Mouse (Mus musculus): ENCODE measurements at regions not wholly inside any gene's neighbourhood (a gene's known extent, or its start where the extent isn't known, plus 50 kb on each side); places are given as distances from the start of the nearest gene placed in this dataset.

- TF ChIP-seq CTCF (IDR thresholded peaks at IDR 0.05; ENCODE audit: extremely low read depth, insufficient read depth, insufficient read length, insufficient replicate concordance) = no peak
- no peak for TF ChIP-seq POLR2A (IDR thresholded peaks at IDR 0.05; ENCODE audit: low read depth, low read length)
Measured at GRCm38 (mm10) chr15:85662673-85663072, 72.1 kb upstream of the Ppara start.

Measured in spleen, adult 2 months (tissue).